Mouse (Mus musculus) lung, adult 2 months (tissue): Measurements from ENCODE around the gene Gnas. TPM values are rescaled to one million over a fixed set of nuclear protein-coding genes. Genes with fewer than 3 reads are reported as not detected.

Source experiments
- DNase-seq: peaks from one replicate; pipeline ENCODE4 v3.0.0; 2022
- H3K4me1 ChIP-seq: fragments of 200-500 bp; 2 replicates; pipeline ENCODE4 v1.6.1; 2011; ENCODE audit warnings: low read length; ENCODE audit not compliant: control insufficient read depth, insufficient read depth
- H3K4me3 ChIP-seq: fragments of 200-500 bp; replicated peaks from 2 replicates; pipeline ENCODE3; 2011; ENCODE audit warnings: low read depth, mild to moderate bottlenecking, control low read depth, low read length; ENCODE audit errors: extremely low read depth
- CTCF ChIP-seq: fragments of 200-500 bp; IDR thresholded peaks from 2 replicates; pipeline ENCODE4 v1.5.1; 2011; ENCODE audit warnings: mild to moderate bottlenecking, low read length, control low read depth; ENCODE audit not compliant: insufficient read depth
- POLR2A ChIP-seq: fragments of 200-500 bp; IDR thresholded peaks from 2 replicates; pipeline ENCODE4 v1.6.1; 2011; ENCODE audit warnings: low read depth, mild to moderate bottlenecking, control low read depth, low read length, borderline replicate concordance; ENCODE audit errors: extremely low read depth
- WGBS: fragments of 180-500 bp; shearing (Covaris S2); methylation state at CpG from one replicate; pipeline ENCODE4 v1.1.7; 2018; 5-methylcytosine and 5-hydroxymethylcytosine counted together
- polyA plus RNA-seq: library from polyadenylated mRNA; depleted of rRNA; stranded (reverse); fragments of >200 nt; gene quantifications from 2 replicates; pipeline ENCODE4 v1.2.3, GENCODE M21; 2012

The Gnas gene
- polyA plus RNA-seq, 1 experiment = 1,050 TPM

GRCm38 (mm10) chr2:174291662-174292030, 7.5 kb downstream of the Gnas start:
- TF ChIP-seq POLR2A = no peak
- no peak for TF ChIP-seq CTCF
- WGBS = 57% methylated on average over 2 of the region's 2 CpGs
- DNase-seq = no peak
- Histone ChIP-seq H3K4me3 (no peak overlapping the region), H3K4me1 (no peaks in the 10 kb centered on the region)

- Histone ChIP-seq H3K4me1 (no peaks in the 10 kb centered on the region), H3K4me3 (no peak overlapping the region)
- DNase-seq = no peak
- 50% methylated on average over 8 of the region's 8 CpGs for WGBS
- no peak for TF ChIP-seq CTCF
- no peak for TF ChIP-seq POLR2A
Observed at GRCm38 (mm10) chr2:174294457-174294856, 10.3 kb downstream of the Gnas start.

- TF ChIP-seq CTCF = no peak
- TF ChIP-seq POLR2A = no peak
- no peaks in the 10 kb centered on the region for H3K4me1 ChIP-seq
- WGBS = 41% methylated on average over 36 of the region's 36 CpGs
- H3K4me3 ChIP-seq = peak overlapping the region; percentile 44
- DNase-seq = no peak
Observed at GRCm38 (mm10) chr2:174295175-174295899, 11.2 kb downstream of the Gnas start.

- Histone ChIP-seq H3K4me1 (no peaks in the 10 kb centered on the region), H3K4me3 (no peak overlapping the region)
- WGBS = 49% methylated on average over 29 of the region's 29 CpGs
- no peak for DNase-seq
- TF ChIP-seq POLR2A (no peak), CTCF (no peak)
Observed at GRCm38 (mm10) chr2:174295900-174296465, 11.9 kb downstream of the Gnas start.

DNA sequence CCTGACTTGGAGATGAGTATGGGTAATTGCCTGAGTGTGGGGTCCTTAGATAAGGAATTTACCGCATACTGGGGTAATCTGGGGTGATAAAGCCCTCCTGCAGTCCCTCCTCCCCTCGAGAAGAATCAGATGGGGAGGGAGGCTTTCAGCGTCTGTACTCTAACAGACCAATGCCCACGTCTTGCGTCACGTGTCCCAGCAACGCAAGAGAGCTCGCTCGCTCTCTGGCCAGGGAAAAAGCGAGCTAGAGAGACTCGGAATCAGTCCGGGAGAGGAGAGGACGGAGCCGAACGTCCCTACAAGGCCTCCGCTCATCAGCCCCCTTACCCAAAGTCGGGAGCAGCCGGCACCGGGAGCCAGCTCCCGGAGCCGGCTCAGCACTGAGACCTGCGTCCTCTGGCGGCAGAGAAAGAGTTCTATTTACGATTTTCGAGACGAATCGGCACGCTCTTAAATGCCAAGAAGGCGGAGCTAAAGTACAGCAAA, 13.0 kb downstream of the Gnas start:
- 54% methylated on average over 29 of the region's 29 CpGs for WGBS

GRCm38 (mm10) chr2:174297851-174298250, 13.7 kb downstream of the Gnas start:
- 62% methylated on average over 19 of the region's 19 CpGs for WGBS
- no peak for TF ChIP-seq CTCF
- no peak for TF ChIP-seq POLR2A
- Histone ChIP-seq H3K4me3 (no peak overlapping the region), H3K4me1 (no peaks in the 10 kb centered on the region)
- DNase-seq = no peak

More for the DNA sequence above, 13.0 kb downstream of the Gnas start:
- H3K4me1 ChIP-seq = no peaks in the 10 kb centered on the region
- no peak overlapping the region for H3K4me3 ChIP-seq
- TF ChIP-seq POLR2A (no peak), CTCF (0 out of 2 replicates have a peak, but pooled peaks have one; percentile 6)
- DNase-seq = no peak

DNA sequence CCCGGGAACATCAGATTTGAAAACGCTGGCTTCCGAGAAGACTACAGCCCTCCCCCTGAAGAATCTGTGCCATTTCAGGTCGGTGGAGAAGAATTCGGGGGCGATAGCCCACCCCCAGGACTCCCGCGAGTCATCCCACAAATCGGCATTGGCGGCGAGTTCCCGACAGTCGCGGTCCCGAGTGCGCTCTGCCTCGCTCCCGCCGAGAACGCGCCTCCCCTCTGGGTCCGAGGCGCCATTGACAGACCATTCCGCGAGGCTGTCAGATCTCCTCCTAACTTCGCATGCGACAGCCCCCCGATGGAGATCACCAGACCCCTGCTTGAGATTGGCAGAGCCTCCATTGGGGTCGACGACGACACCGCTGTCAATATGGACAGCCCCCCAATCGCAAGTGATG, 14.4 kb downstream of the Gnas start:
- Histone ChIP-seq H3K4me3 (no peak overlapping the region), H3K4me1 (no peaks in the 10 kb centered on the region)
- no peak for DNase-seq
- WGBS = 57% methylated on average over 33 of the region's 33 CpGs
- TF ChIP-seq POLR2A (no peak), CTCF (no peak)

- DNase-seq = no peak
- Histone ChIP-seq H3K4me3 (no peak overlapping the region), H3K4me1 (no peaks in the 10 kb centered on the region)
- WGBS = 48% methylated on average over 48 of the region's 48 CpGs
- TF ChIP-seq POLR2A = no peak
- no peak for TF ChIP-seq CTCF
Observed at GRCm38 (mm10) chr2:174299091-174299770, 15.1 kb downstream of the Gnas start.

DNA sequence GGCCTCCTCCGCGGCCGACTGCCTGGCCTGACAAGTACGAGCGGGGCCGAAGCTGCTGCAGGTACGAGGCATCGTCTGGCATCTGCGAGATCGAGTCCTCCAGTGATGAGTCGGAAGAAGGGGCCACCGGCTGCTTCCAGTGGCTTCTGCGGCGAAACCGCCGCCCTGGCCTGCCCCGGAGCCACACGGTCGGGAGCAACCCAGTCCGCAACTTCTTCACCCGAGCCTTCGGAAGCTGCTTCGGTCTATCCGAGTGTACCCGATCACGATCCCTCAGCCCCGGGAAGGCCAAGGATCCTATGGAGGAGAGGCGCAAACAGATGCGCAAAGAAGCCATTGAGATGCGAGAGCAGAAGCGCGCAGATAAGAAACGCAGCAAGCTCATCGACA, 15.6 kb downstream of the Gnas start:
- WGBS = 45% methylated on average over 34 of the region's 34 CpGs
- no peak overlapping the region for H3K4me3 ChIP-seq

More for the DNA sequence above, 15.6 kb downstream of the Gnas start:
- no peak for DNase-seq
- TF ChIP-seq CTCF = no peak
- no peak for TF ChIP-seq POLR2A
- H3K4me1 ChIP-seq = no peaks in the 10 kb centered on the region
